Mouse (Mus musculus) intestine, embryonic 14.5 days (tissue): ENCODE data around the gene 2310007B03Rik. TPM values are rescaled to one million over a fixed set of nuclear protein-coding genes. Genes with fewer than 3 reads are reported as not detected.

ENCODE experiments used
- ATAC-seq: fragments of 200-750 bp; cut with Nextera tagmentation; replicated peaks from 2 replicates; pipeline ENCODE4 v1.8.0; 2017; ENCODE audit warnings: low read depth, moderate number of reproducible peaks, moderate TSS enrichment, moderate library complexity; ENCODE audit not compliant: low FRiP score, low TSS enrichment
- DNase-seq: peaks from one replicate; pipeline ENCODE4 v3.0.0-alpha.2; 2018; ENCODE audit warnings: low spot score
- H3K27ac ChIP-seq: fragments of 300-500 bp; sonication (generic); 2 replicates; pipeline ENCODE4 v1.5.1; 2014; ENCODE audit warnings: low read depth, mild to moderate bottlenecking, control low read depth
- H3K27me3 ChIP-seq: fragments of 300-500 bp; sonication (generic); replicated peaks from 2 replicates; pipeline ENCODE4 v1.6.1; 2014; ENCODE audit warnings: low read length, control low read depth; ENCODE audit not compliant: control insufficient read depth, insufficient read depth
- H3K36me3 ChIP-seq: fragments of 300-500 bp; sonication (generic); 2 replicates; pipeline ENCODE4 v1.6.1; 2014; ENCODE audit warnings: low read length, control low read depth; ENCODE audit not compliant: control insufficient read depth, insufficient read depth
- H3K4me1 ChIP-seq: fragments of 300-500 bp; sonication (generic); replicated peaks from 2 replicates; pipeline ENCODE4 v1.6.1; 2014; ENCODE audit warnings: low read length, control low read depth, mixed read lengths; ENCODE audit not compliant: control insufficient read depth, insufficient read depth
- H3K4me2 ChIP-seq: fragments of 300-500 bp; sonication (generic); 2 replicates; pipeline ENCODE4 v1.6.1; 2014; ENCODE audit warnings: low read length
- H3K4me3 ChIP-seq: fragments of 300-500 bp; sonication (generic); 2 replicates; pipeline ENCODE4 v1.5.1; 2014; ENCODE audit warnings: low read depth, low read length, control low read depth, mixed read lengths
- H3K9ac ChIP-seq: fragments of 300-500 bp; sonication (generic); 2 replicates; pipeline ENCODE4 v1.6.1; 2014; ENCODE audit warnings: mild to moderate bottlenecking, low read length
- H3K9me3 ChIP-seq: fragments of 300-500 bp; sonication (generic); 2 replicates; pipeline ENCODE4 v1.6.1; 2016; ENCODE audit warnings: low read length, control low read depth; ENCODE audit not compliant: control insufficient read depth
- WGBS: fragments of 180-500 bp; shearing (Covaris S2); extraction: QIAGEN DNeasy Blood & Tissue Kit; methylation state at CpG from one replicate; pipeline ENCODE4 v1.1.7; 2014; 5-methylcytosine and 5-hydroxymethylcytosine counted together
- polyA plus RNA-seq: library from polyadenylated mRNA; unstranded; fragments of >200 nt; fragmentation: Nextera tagmentation; extraction: Ambion mirVana; gene quantifications from 2 replicates; pipeline ENCODE4 v1.2.1, GENCODE M21; 2014

The 2310007B03Rik gene
- polyA plus RNA-seq, 1 experiment from 2014 or later: 3.9 TPM

DNA sequence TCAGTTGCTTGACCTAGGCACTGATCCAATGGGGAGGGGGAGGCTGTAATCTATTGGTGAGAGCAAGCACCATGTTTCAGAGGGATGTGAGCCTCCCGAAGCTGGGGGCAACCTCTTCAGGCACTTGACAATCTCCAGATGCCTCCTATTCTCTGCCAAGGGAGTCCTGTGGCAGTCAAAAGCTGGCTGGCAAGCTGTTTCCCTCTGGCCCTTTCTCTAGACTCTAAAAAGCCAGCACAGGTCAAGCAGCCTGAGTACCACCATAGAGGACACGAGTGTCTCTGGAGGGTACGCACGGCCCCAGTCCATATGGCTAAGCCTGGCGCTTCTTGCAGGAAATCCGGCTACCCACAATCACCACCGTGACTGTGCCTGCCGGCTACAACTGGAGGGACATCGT lies 16.6 kb downstream of the 2310007B03Rik start:
- Histone ChIP-seq H3K27ac (no peak overlapping the region), H3K9ac (no peak overlapping the region), H3K4me3 (no peak overlapping the region), H3K36me3 (no peaks in the 10 kb centered on the region), H3K4me1 (no peaks in the 10 kb centered on the region), H3K27me3 (no peaks in the 10 kb centered on the region), H3K9me3 (no peaks in the 10 kb centered on the region), H3K4me2 (no peak overlapping the region)
- ATAC-seq: no peak
- 76% methylated on average over 9 of the region's 9 CpGs for WGBS
- DNase-seq: no peak

GRCm38 (mm10) chr1:93142871-93143270 lies 17.9 kb downstream of the 2310007B03Rik start:
- no peak for ATAC-seq
- Histone ChIP-seq H3K9me3 (no peaks in the 10 kb centered on the region), H3K27ac (no peak overlapping the region), H3K27me3 (no peaks in the 10 kb centered on the region), H3K4me3 (no peak overlapping the region), H3K36me3 (no peaks in the 10 kb centered on the region), H3K4me2 (no peak overlapping the region), H3K9ac (no peak overlapping the region), H3K4me1 (peaks cover 3% of the 10 kb centered on the region; the same call in 1 of the 2 replicates)
- 89% methylated on average over 1 of the region's 1 CpGs for WGBS
- DNase-seq: no peak

GRCm38 (mm10) chr1:93139713-93140112 lies 21.0 kb downstream of the 2310007B03Rik start:
- Histone ChIP-seq H3K36me3 (no peaks in the 10 kb centered on the region), H3K9me3 (no peaks in the 10 kb centered on the region), H3K27me3 (no peaks in the 10 kb centered on the region), H3K4me2 (no peak overlapping the region), H3K9ac (no peak overlapping the region), H3K27ac (no peak overlapping the region), H3K4me3 (no peak overlapping the region), H3K4me1 (peaks cover 3% of the 10 kb centered on the region; the same call in 1 of the 2 replicates)
- ATAC-seq: no peak
- no peak for DNase-seq
- 79% methylated on average over 7 of the region's 7 CpGs for WGBS

DNA sequence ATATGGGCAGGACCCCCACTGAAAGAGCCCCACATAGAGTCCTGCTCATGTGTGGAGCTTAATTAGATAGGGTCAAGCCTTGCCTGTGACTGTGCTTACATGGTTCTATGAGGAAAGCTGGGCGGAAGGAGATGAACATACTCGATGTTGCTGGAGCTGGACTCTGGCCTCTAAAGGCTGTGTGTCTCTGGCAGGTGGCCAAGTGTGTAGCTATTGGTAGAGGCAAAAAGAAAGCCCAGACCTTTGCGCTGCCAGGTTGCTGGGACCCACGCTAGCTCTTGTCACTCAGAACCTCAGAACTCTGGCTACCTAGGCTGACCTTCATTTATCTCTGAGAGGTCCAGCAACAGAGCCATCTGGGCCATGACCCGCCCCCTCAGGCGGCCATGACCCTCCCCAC lies 22.2 kb downstream of the 2310007B03Rik start:
- H3K9ac ChIP-seq: no peak overlapping the region
- H3K9me3 ChIP-seq: no peaks in the 10 kb centered on the region
- peak; percentile 30; the same call in 1 of the 2 replicates for ATAC-seq
- peak; percentile 67 for DNase-seq
- no peak overlapping the region for H3K27ac ChIP-seq
- no peak overlapping the region for H3K4me3 ChIP-seq
- no peaks in the 10 kb centered on the region for H3K36me3 ChIP-seq
- no peak overlapping the region for H3K4me2 ChIP-seq
- no peaks in the 10 kb centered on the region for H3K27me3 ChIP-seq
- peaks cover 3% of the 10 kb centered on the region; the same call in 1 of the 2 replicates for H3K4me1 ChIP-seq
- WGBS: 79% methylated on average over 6 of the region's 6 CpGs

GRCm38 (mm10) chr1:93135036-93135526 lies 25.7 kb downstream of the 2310007B03Rik start, which contains the start of gene Agxt:
TSS of gene Agxt (plus strand) at chr1:93135240.
- Histone ChIP-seq H3K9ac (no peak within 1 kb of the TSS), H3K36me3 (no peaks in the 10 kb centered on the region), H3K27me3 (no peaks in the 10 kb centered on the region), H3K4me2 (no peak within 1 kb of the TSS), H3K4me3 (no peak within 1 kb of the TSS), H3K4me1 (peaks cover 3% of the 10 kb centered on the region; the same call in 1 of the 2 replicates), H3K9me3 (no peaks in the 10 kb centered on the region), H3K27ac (no peak within 1 kb of the TSS)
- ATAC-seq (no peak), DNase-seq (no peak)
- WGBS: 83% methylated on average over 12 of the region's 12 CpGs

DNA sequence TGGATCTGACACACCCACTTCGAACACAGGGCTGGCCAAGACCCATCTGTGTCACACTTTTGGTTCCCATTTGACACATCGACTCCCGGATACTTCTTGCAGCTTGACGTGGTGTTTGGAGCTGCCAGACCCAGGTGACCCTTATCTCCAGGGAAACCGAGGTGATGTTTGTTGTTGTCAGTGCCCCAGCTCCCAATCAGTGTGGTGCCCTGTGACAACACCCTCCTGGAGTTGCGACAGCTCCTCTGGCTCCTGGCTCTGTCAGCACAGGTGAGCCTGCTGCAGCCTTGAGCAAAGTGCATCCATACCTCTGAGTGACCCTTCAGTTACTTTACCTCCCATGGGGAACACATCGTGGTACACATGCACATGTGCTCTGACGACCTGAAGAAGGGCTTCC lies 28.1 kb downstream of the 2310007B03Rik start:
- Histone ChIP-seq H3K4me3 (no peak overlapping the region), H3K9ac (no peak overlapping the region), H3K27me3 (no peaks in the 10 kb centered on the region), H3K27ac (no peak overlapping the region), H3K9me3 (no peaks in the 10 kb centered on the region), H3K4me1 (no peaks in the 10 kb centered on the region), H3K36me3 (no peaks in the 10 kb centered on the region), H3K4me2 (no peak overlapping the region)
- ATAC-seq (no peak), DNase-seq (no peak)
- WGBS: 60% methylated on average over 8 of the region's 8 CpGs

GRCm38 (mm10) chr1:93130242-93130983 lies 30.3 kb downstream of the 2310007B03Rik start:
- no peak overlapping the region for H3K27ac ChIP-seq
- no peak overlapping the region for H3K4me2 ChIP-seq
- no peaks in the 10 kb centered on the region for H3K9me3 ChIP-seq
- H3K4me3 ChIP-seq: no peak overlapping the region
- 68% methylated on average over 10 of the region's 10 CpGs for WGBS
- no peaks in the 10 kb centered on the region for H3K36me3 ChIP-seq
- H3K4me1 ChIP-seq: no peaks in the 10 kb centered on the region
- ATAC-seq (no peak), DNase-seq (no peak)
- H3K27me3 ChIP-seq: no peaks in the 10 kb centered on the region
- H3K9ac ChIP-seq: no peak overlapping the region

GRCm38 (mm10) chr1:93128710-93129349 lies 31.9 kb downstream of the 2310007B03Rik start:
- peak; percentile 71 for ATAC-seq
- 25% methylated on average over 6 of the region's 6 CpGs for whole genome bisulfite sequencing
- H3K27ac ChIP-seq: no peak overlapping the region

More at GRCm38 (mm10) chr1:93128710-93129349, 31.9 kb downstream of the 2310007B03Rik start:
- Histone ChIP-seq H3K4me1 (no peaks in the 10 kb centered on the region), H3K9me3 (no peaks in the 10 kb centered on the region), H3K4me2 (no peak overlapping the region), H3K9ac (no peak overlapping the region), H3K4me3 (no peak overlapping the region), H3K36me3 (no peaks in the 10 kb centered on the region), H3K27me3 (no peaks in the 10 kb centered on the region)
- DNase-seq: peak; percentile 76
